Mouse (Mus musculus): ENCODE data around the gene Olfr656. TPM values are rescaled to one million over a fixed set of nuclear protein-coding genes. Genes with fewer than 3 reads are reported as not detected.

Olfr656 gene
- polyA plus RNA-seq (2017; shearing (Covaris generic)): not detected

GRCm38 (mm10) chr7:104613655-104614054 is at the start of gene Olfr656:
Gene Olfr656 (plus strand): TSS chr7:104613955.

GRCm38 (mm10) chr7:104577014-104577413 is 36.7 kb upstream of the Olfr656 start, which contains the start of gene Olfr653:
Gene Olfr653 (plus strand): TSS chr7:104577314.

GRCm38 (mm10) chr7:104586725-104587124 is 27.0 kb upstream of the Olfr656 start, which contains the start of gene Olfr654:
Gene Olfr654 (plus strand): TSS chr7:104587025.

GRCm38 (mm10) chr7:104601679-104602078 is 12.1 kb upstream of the Olfr656 start, which contains the start of gene Olfr655:
Gene Olfr655 (minus strand): TSS chr7:104601779.

GRCm38 (mm10) chr7:104624494-104624893 is 10.7 kb downstream of the Olfr656 start, which contains the start of gene Olfr657:
Gene Olfr657 (plus strand): TSS chr7:104624794.

GRCm38 (mm10) chr7:104646841-104647482 is 33.2 kb downstream of the Olfr656 start, which contains the start of gene Olfr658:
Gene Olfr658 (minus strand): TSS chr7:104647305.

GRCm38 (mm10) chr7:104666453-104666852 is 52.7 kb downstream of the Olfr656 start, which contains the start of gene Olfr659:
Gene Olfr659 (plus strand): TSS chr7:104666753.

Other genes starting within 250 kb of the Olfr656 start
- 1.3 TPM for gene Trim30b, start 244.1 kb upstream of the Olfr656 start, polyA plus RNA-seq (2017; shearing (Covaris generic))
- 1.1 TPM for gene Trim30c, start 213.1 kb upstream of the Olfr656 start, polyA plus RNA-seq (2017; shearing (Covaris generic))
- gene Trim30a, start 148.8 kb upstream of the Olfr656 start, polyA plus RNA-seq (2017; shearing (Covaris generic)): 67.1 TPM
- gene Trim30d, start 106.1 kb upstream of the Olfr656 start, polyA plus RNA-seq (2017; shearing (Covaris generic)): 28.0 TPM
- gene Olfr651, start 63.8 kb upstream of the Olfr656 start, polyA plus RNA-seq (2017; shearing (Covaris generic)): not detected
- not detected for gene Olfr652, start 53.1 kb upstream of the Olfr656 start, polyA plus RNA-seq (2017; shearing (Covaris generic))
- gene Olfr653, start 36.6 kb upstream of the Olfr656 start, polyA plus RNA-seq (2017; shearing (Covaris generic)): not detected
- not detected for gene Olfr654, start 26.9 kb upstream of the Olfr656 start, polyA plus RNA-seq (2017; shearing (Covaris generic))
- gene Olfr655, start 12.2 kb upstream of the Olfr656 start, polyA plus RNA-seq (2017; shearing (Covaris generic)): not detected
- gene Olfr657, start 10.8 kb downstream of the Olfr656 start, polyA plus RNA-seq (2017; shearing (Covaris generic)): not detected
- not detected for gene Olfr658, start 33.4 kb downstream of the Olfr656 start, polyA plus RNA-seq (2017; shearing (Covaris generic))
- 0.10 TPM for gene Olfr659, start 52.8 kb downstream of the Olfr656 start, polyA plus RNA-seq (2017; shearing (Covaris generic))
- gene Olfr661, start 72.5 kb downstream of the Olfr656 start, polyA plus RNA-seq (2017; shearing (Covaris generic)): not detected
- not detected for gene Usp17le, start 163.5 kb downstream of the Olfr656 start, polyA plus RNA-seq (2017; shearing (Covaris generic))
- gene Usp17lb, start 228.6 kb downstream of the Olfr656 start, polyA plus RNA-seq (2017; shearing (Covaris generic)): not detected
- gene Usp17la, start 243.1 kb downstream of the Olfr656 start, polyA plus RNA-seq (2017; shearing (Covaris generic)): not detected

Data from inflammation-experienced regulatory T-cells, adult 16 weeks (primary cell).